Mouse (Mus musculus) common myeloid progenitor, adult 5-6 weeks (primary cell): ENCODE measurements around the gene Serpinb12. TPM values are rescaled to one million over a fixed set of nuclear protein-coding genes. Genes with fewer than 3 reads are reported as not detected.
"Not testable (repeated sequence)": the region's sequence is repeated elsewhere in the genome, so short reads cannot be mapped to it uniquely, and the experiment has no call there.

Experiments used
- ATAC-seq: replicated peaks from 2 replicates; pipeline ENCODE4 v1.8.0; 2016; ENCODE audit warnings: low read depth, mild to moderate bottlenecking, moderate TSS enrichment, inconsistent platforms; ENCODE audit not compliant: poor library complexity, severe bottlenecking
- total RNA-seq: library from RNA; stranded (forward); fragments of 200-1000, 187-1606 nt; gene quantifications from 2 replicates; pipeline ENCODE4 v1.2.3, GENCODE M21; 2017

Gene Serpinb12
- not detected in 2 replicates for total RNA-seq

DNA sequence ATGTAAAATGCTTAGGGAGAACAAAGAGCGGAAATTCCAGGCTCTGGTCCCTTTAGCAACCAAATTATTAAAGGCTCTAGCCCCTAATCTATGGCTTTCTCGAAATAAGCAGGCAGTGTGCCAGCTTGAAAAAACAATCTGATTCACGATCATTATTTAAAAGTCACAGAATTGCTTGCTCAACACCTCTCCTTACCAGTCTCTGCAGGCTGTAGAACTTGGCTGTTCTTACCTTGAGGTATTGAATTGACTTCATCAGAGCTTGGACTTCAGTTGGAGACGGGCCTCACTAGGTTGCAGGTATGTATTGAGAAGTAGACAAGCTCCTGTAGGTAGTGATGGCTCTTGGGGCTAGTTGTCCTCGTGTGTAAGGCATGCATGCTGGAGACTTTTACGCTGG, at the start of gene Serpinb12:
TSS of gene Serpinb12 (plus strand) at position 185 of the 400 bp plus-strand sequence.
- ATAC-seq, result no peak

GRCm38 (mm10) chr1:106895142-106895541, 39.1 kb upstream of the Serpinb12 start:
- not testable (repeated sequence) for ATAC-seq

DNA sequence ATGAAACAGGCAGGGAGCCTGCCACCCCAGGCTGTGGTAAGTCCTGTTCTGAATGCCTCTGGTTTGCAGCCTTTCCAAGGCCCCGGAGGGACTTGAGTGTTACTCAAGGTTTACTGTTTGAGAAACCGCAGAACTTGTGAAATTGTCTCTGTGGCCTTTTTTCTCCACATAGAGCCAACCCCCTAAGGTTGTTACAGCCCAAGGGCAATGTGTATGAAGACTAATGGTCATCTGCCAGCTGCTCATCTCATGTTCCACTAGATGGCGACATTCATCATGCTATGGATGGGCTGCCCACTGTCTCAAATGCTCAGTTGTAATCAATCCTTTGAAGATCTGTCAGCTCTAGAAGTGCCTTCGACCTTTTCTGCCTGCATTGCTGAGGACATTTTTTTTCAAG, 32.8 kb upstream of the Serpinb12 start:
- ATAC-seq, result peak; percentile 99

DNA sequence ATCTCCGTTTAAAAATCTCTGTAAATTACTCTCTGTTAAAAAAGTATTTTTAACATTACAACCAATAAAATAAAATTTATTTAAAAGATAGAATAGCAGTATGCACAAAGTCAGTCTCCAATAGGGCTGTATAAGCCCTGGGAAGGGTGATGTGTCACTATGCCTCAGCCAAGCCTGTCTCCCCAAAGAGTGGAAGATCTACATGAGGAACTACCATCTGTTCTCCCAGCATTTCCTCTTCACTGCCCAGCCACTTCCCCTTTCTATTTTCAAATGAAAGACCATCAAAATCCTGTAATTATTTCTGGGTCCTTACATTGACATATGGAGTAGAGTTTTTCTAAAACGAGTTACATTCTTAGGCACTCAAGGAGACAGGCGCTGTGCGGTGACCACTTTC, 2.3 kb upstream of the Serpinb12 start:
- peak; percentile 92 for ATAC-seq

GRCm38 (mm10) chr1:106933658-106934057, 591 bp upstream of the Serpinb12 start:
- ATAC-seq, result peak; percentile 68

DNA sequence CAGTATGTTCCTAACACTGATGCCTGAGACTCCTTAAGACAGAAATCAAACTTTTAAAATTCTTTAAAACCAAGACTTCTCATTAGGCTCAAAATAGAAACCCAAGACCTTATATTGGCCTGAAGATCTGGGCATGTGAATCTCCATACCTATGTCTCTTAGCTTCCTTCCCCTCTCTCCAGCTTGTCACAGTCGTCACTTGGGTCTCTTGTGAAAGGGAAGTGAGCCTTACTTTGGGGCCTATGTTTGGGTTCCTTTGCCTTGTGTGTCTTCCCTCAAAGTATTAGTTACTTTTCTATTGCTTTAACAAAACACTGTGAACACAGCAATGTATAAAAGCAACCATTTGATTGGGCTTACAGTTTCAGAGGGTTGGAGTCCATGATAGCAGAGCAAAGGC, 13.0 kb downstream of the Serpinb12 start:
- ATAC-seq, result no peak

DNA sequence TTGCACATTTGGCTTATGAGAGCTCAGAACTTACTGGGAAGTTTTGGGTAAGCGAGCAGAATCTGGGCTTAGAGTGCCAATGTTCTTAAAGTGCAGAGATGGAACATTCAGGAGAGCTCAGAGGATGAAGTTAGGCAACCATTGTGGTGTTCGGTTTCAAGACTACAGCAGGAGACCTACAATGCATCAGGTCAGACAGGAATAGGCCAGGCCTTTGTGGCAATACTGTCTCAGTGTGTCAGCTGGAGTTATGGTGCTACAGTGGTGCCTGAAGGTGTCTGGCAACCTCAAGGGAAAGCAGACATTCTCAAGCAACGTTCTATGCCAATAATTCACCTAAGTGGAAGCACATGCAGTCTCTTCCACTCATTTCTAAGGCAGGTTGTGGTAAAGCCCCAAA, 25.7 kb downstream of the Serpinb12 start:
- no peak for ATAC-seq

DNA sequence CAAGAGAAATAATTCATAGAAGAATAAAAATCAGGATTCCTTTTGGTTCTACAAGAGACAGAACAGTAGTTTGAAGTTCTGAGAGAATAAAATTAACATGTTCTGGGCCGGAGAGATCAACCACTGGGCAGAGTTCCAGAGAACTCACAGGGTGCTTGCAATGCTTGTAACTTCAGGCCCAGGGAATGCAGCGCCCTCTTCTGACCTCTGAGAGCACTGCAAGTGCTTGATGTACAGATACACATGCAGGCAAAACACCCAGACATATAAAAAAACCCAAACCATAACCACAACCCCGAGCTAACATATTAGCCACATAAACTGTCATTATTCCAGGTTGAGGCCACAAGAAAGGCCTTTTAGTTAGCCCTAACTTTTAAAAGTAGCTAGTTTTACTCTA, 26.8 kb downstream of the Serpinb12 start:
- ATAC-seq, result peak; percentile 91

DNA sequence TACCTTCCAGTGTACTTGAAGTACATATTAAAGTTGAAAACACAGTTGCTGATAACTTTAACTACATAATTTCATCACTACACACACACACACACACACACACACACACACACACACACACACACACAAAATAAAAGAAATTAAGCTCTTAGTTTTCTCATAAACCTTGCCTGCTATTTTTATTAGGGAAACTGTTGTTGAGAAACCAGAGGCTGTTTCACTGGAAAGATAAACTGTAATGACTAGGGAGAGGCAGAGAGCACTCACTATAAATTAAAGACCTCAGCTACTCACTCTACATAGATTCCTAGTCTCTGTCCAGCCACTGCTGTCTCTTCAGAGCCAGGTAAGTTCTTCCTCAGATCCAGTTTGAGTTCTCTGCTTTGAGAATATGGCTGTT, 46.4 kb downstream of the Serpinb12 start, which contains the start of gene Serpinb13:
TSS of gene Serpinb13 (plus strand) at position 301 of the 400 bp plus-strand sequence.
- ATAC-seq, result no peak

GRCm38 (mm10) chr1:106983092-106983491, 48.8 kb downstream of the Serpinb12 start:
- peak; percentile 70 for ATAC-seq

DNA sequence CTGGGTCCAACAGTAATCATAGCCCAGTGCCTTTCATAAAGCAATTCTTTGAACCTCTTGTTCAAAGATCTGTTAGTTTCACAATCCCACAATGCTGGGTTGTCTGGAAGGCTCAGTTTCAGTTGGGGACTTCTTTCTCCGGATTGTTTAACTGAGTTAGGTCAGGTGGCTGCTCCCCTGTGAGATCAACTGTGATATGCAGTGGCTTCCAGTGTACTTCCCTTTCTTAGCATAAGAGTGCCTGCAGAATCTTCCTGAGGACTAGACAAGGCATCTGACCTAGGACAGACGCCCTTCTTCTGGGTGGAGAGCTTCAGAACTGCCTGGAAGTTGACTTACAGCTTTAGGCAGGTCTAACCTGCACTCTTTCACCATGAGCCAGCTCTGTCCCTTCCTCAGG, 49.6 kb downstream of the Serpinb12 start:
- peak; percentile 84 for ATAC-seq

DNA sequence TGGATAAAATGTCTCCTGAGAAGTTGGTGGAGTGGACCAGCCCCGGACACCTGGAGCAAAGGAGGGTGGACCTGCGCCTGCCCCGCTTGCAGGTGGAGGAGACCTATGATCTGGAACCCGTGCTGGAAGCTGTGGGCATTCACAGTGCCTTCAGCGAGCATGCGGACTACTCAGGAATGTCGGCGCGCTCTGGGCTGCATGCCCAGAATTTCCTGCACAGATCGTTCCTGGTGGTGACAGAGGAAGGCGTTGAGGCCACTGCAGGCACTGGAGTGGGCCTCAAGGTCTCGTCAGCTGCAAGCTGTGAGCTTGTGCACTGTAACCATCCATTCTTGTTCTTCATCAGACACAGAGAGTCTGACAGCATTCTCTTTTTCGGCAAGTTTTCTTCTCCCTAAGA, 66.2 kb downstream of the Serpinb12 start:
- no peak for ATAC-seq

DNA sequence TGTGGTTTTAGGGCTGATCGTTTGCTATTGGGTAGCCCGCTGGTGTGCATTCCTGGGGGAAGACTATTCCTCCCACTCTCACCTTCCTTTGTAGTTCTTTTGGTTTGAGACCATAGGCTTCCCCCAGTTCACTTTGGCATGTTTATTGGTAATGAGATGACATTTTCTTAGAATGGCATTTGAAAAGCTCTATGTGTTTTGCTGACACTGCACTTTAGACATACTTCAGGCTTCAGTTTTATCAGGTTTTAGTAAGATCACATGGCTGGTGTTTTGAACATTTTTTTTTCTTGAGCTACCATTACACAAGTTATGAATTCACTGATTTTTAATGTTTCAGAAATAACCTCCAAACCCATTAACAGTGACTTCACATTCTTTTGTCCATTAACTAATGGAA, 67.5 kb downstream of the Serpinb12 start:
- no peak for ATAC-seq

DNA sequence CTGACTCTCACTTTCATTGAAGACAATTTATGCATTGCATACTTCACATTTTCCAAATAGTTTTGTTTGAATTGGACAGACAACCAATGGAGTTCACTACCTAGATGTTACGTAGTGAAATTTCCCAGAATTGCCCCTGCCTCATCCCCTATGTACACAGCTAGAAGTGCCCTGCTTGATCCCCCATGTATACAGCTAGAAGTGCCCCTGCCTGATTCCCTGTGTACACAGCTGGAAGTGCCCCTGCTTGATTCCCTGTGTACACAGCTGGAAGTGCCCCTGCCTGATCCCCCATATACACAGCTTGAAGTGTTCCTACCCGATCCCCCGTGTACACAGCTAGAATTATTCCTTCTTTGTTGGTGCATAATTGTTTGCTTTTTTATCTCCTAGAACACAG, 72.1 kb downstream of the Serpinb12 start:
- ATAC-seq, result no peak

Other genes starting within 250 kb of the Serpinb12 start
- gene Bcl2, start 220.2 kb upstream of the Serpinb12 start, total RNA-seq, result 59.3 and 66.0 TPM in 2 replicates
- gene Kdsr, start 174.7 kb upstream of the Serpinb12 start, total RNA-seq, result 42.7 and 47.9 TPM in 2 replicates
- gene Vps4b, start 137.7 kb upstream of the Serpinb12 start, total RNA-seq, result 104 and 109 TPM in 2 replicates
- not detected in 2 replicates for gene Serpinb5, start 73.3 kb upstream of the Serpinb12 start, total RNA-seq
- gene Serpinb13, start 46.5 kb downstream of the Serpinb12 start, total RNA-seq, result not detected in 2 replicates
- gene Serpinb3a, start 117.9 kb downstream of the Serpinb12 start, total RNA-seq, result not detected in 2 replicates
- gene Serpinb3d, start 149.1 kb downstream of the Serpinb12 start, total RNA-seq, result not detected in 2 replicates